Mouse (Mus musculus): Measurements from ENCODE around the gene Obp1a. TPM values are rescaled to one million over a fixed set of nuclear protein-coding genes. Genes with fewer than 3 reads are reported as not detected.

Obp1a gene
- polyA plus RNA-seq (2014; fragmentation: Illumina TruSeq; extraction: RNeasy Lipid Tissue Mini Kit (QIAGEN cat#74804); ENCODE audit: low read depth, low replicate concordance), result not detected

GRCm38 (mm10) chrX:78091274-78091673 is at the start of gene Obp1a:
Gene Obp1a (minus strand): TSS chrX:78091374.

GRCm38 (mm10) chrX:78125167-78125566 is 34.0 kb upstream of the Obp1a start, which contains the start of gene Gm5938:
Gene Gm5938 (plus strand): TSS chrX:78125467.

Other genes starting within 250 kb of the Obp1a start
- gene Pbsn, start 237.8 kb downstream of the Obp1a start, polyA plus RNA-seq (2014; fragmentation: Illumina TruSeq; extraction: RNeasy Lipid Tissue Mini Kit (QIAGEN cat#74804); ENCODE audit: low read depth, low replicate concordance), result not detected
- not detected for gene Gm14744, start 226.6 kb downstream of the Obp1a start, polyA plus RNA-seq (2014; fragmentation: Illumina TruSeq; extraction: RNeasy Lipid Tissue Mini Kit (QIAGEN cat#74804); ENCODE audit: low read depth, low replicate concordance)
- gene 5430402E10Rik, start 166.3 kb downstream of the Obp1a start, polyA plus RNA-seq (2014; fragmentation: Illumina TruSeq; extraction: RNeasy Lipid Tissue Mini Kit (QIAGEN cat#74804); ENCODE audit: low read depth, low replicate concordance), result not detected
- not detected for gene Gm5938, start 34.1 kb upstream of the Obp1a start, polyA plus RNA-seq (2014; fragmentation: Illumina TruSeq; extraction: RNeasy Lipid Tissue Mini Kit (QIAGEN cat#74804); ENCODE audit: low read depth, low replicate concordance)
- gene Obp1b, start 95.4 kb upstream of the Obp1a start, polyA plus RNA-seq (2014; fragmentation: Illumina TruSeq; extraction: RNeasy Lipid Tissue Mini Kit (QIAGEN cat#74804); ENCODE audit: low read depth, low replicate concordance), result not detected
- not detected for gene Gm14743, start 154.5 kb upstream of the Obp1a start, polyA plus RNA-seq (2014; fragmentation: Illumina TruSeq; extraction: RNeasy Lipid Tissue Mini Kit (QIAGEN cat#74804); ENCODE audit: low read depth, low replicate concordance)